Mouse (Mus musculus) embryonic facial prominence, embryonic 10.5 days (tissue): ENCODE measurements around the gene Cdk14. TPM values are rescaled to one million over a fixed set of nuclear protein-coding genes. Genes with fewer than 3 reads are reported as not detected.

ENCODE experiments used
- DNase-seq: peaks from one replicate; pipeline ENCODE4 v3.0.0-alpha.2; 2017; ENCODE audit warnings: low spot score
- H3K27ac ChIP-seq: fragments of 300-500 bp; sonication (generic); replicated peaks from 2 replicates; pipeline ENCODE4 v1.5.1; 2016; ENCODE audit warnings: mild to moderate bottlenecking
- H3K27me3 ChIP-seq: fragments of 300-500 bp; sonication (generic); replicated peaks from 2 replicates; pipeline ENCODE4 v1.6.1; 2016; ENCODE audit warnings: low read depth, mild to moderate bottlenecking; ENCODE audit not compliant: poor library complexity, severe bottlenecking
- H3K36me3 ChIP-seq: fragments of 300-500 bp; sonication (generic); replicated peaks from 2 replicates; pipeline ENCODE4 v1.6.1; 2016; ENCODE audit warnings: mild to moderate bottlenecking, moderate library complexity
- H3K4me1 ChIP-seq: fragments of 300-500 bp; sonication (generic); 2 replicates; pipeline ENCODE4 v1.6.1; 2016
- H3K4me3 ChIP-seq: fragments of 300-500 bp; sonication (generic); 2 replicates; pipeline ENCODE4 v1.5.1; 2016; ENCODE audit warnings: mild to moderate bottlenecking, moderate library complexity
- H3K9me3 ChIP-seq: fragments of 300-500 bp; sonication (generic); 2 replicates; pipeline ENCODE4 v1.6.1; 2016; ENCODE audit warnings: mild to moderate bottlenecking
- WGBS: fragments of 180-500 bp; shearing (Covaris S2); methylation state at CpG from one replicate; pipeline ENCODE4 v1.1.7; 2016; 5-methylcytosine and 5-hydroxymethylcytosine counted together
- polyA plus RNA-seq: library from polyadenylated mRNA; unstranded; fragments of >200 nt; fragmentation: Nextera tagmentation; extraction: Ambion mirVana; gene quantifications from 2 replicates; pipeline ENCODE4 v1.2.1, GENCODE M21; 2016

Gene Cdk14
- polyA plus RNA-seq, 1 experiment from 2014 or later = 18.3 TPM

- Histone ChIP-seq H3K4me1 (no peaks in the 10 kb centered on the region), H3K36me3 (no peaks in the 10 kb centered on the region), H3K27ac (no peak overlapping the region), H3K27me3 (no peaks in the 10 kb centered on the region), H3K9me3 (no peaks in the 10 kb centered on the region), H3K4me3 (no peak overlapping the region)
- 83% methylated on average over 1 of the region's 1 CpGs for WGBS
- DNase-seq = no peak
These were observed 291.3 kb downstream of the Cdk14 start for GRCm38 (mm10) chr5:5128852-5129251.

GRCm38 (mm10) chr5:5124645-5125044 lies 295.5 kb downstream of the Cdk14 start:
- Histone ChIP-seq H3K4me1 (no peaks in the 10 kb centered on the region), H3K27ac (no peak overlapping the region), H3K9me3 (no peaks in the 10 kb centered on the region), H3K4me3 (no peak overlapping the region), H3K36me3 (no peaks in the 10 kb centered on the region), H3K27me3 (no peaks in the 10 kb centered on the region)
- WGBS = 93% methylated on average over 4 of the region's 4 CpGs
- no peak for DNase-seq

- Histone ChIP-seq H3K27ac (no peak overlapping the region), H3K36me3 (no peaks in the 10 kb centered on the region), H3K4me3 (no peak overlapping the region), H3K4me1 (peaks cover 9% of the 10 kb centered on the region), H3K27me3 (no peaks in the 10 kb centered on the region), H3K9me3 (no peaks in the 10 kb centered on the region)
- DNase-seq = no peak
- 91% methylated on average over 5 of the region's 5 CpGs for WGBS
These were observed 303.2 kb downstream of the Cdk14 start for GRCm38 (mm10) chr5:5116775-5117522.

GRCm38 (mm10) chr5:5115546-5115945 lies 304.6 kb downstream of the Cdk14 start:
- peaks cover 23% of the 10 kb centered on the region for H3K4me1 ChIP-seq
- no peak for DNase-seq
- no peak overlapping the region for H3K27ac ChIP-seq
- 81% methylated on average over 1 of the region's 1 CpGs for WGBS
- H3K36me3 ChIP-seq = no peaks in the 10 kb centered on the region
- no peaks in the 10 kb centered on the region for H3K27me3 ChIP-seq
- no peak overlapping the region for H3K4me3 ChIP-seq
- H3K9me3 ChIP-seq = no peaks in the 10 kb centered on the region

- no peak overlapping the region for H3K4me3 ChIP-seq
- no peaks in the 10 kb centered on the region for H3K27me3 ChIP-seq
- H3K36me3 ChIP-seq = no peaks in the 10 kb centered on the region
- peaks cover 20% of the 10 kb centered on the region for H3K4me1 ChIP-seq
- no peak overlapping the region for H3K27ac ChIP-seq
- 73% methylated on average over 3 of the region's 3 CpGs for WGBS
- DNase-seq = no peak
- H3K9me3 ChIP-seq = no peaks in the 10 kb centered on the region
These were observed 310.5 kb downstream of the Cdk14 start for GRCm38 (mm10) chr5:5109621-5110020.

- H3K9me3 ChIP-seq = no peaks in the 10 kb centered on the region
- H3K36me3 ChIP-seq = no peaks in the 10 kb centered on the region
- H3K27me3 ChIP-seq = no peaks in the 10 kb centered on the region
- no peak overlapping the region for H3K4me3 ChIP-seq
- H3K27ac ChIP-seq = no peak overlapping the region
- DNase-seq = no peak
- WGBS = 87% methylated on average over 3 of the region's 3 CpGs
- H3K4me1 ChIP-seq = peaks cover 20% of the 10 kb centered on the region
These were observed 311.1 kb downstream of the Cdk14 start for GRCm38 (mm10) chr5:5109017-5109416.

GRCm38 (mm10) chr5:5096248-5096915 lies 323.7 kb downstream of the Cdk14 start:
- H3K4me3 ChIP-seq = no peak overlapping the region
- H3K36me3 ChIP-seq = no peaks in the 10 kb centered on the region
- no peaks in the 10 kb centered on the region for H3K4me1 ChIP-seq
- no peaks in the 10 kb centered on the region for H3K27me3 ChIP-seq
- H3K9me3 ChIP-seq = no peaks in the 10 kb centered on the region
- WGBS = 57% methylated on average over 3 of the region's 3 CpGs
- H3K27ac ChIP-seq = no peak overlapping the region
- no peak for DNase-seq

- no peaks in the 10 kb centered on the region for H3K9me3 ChIP-seq
- H3K27me3 ChIP-seq = no peaks in the 10 kb centered on the region
- 85% methylated on average over 7 of the region's 7 CpGs for WGBS
- no peaks in the 10 kb centered on the region for H3K36me3 ChIP-seq
- H3K4me1 ChIP-seq = no peaks in the 10 kb centered on the region
- DNase-seq = no peak
- no peak overlapping the region for H3K4me3 ChIP-seq
- no peak overlapping the region for H3K27ac ChIP-seq
These were observed 327.4 kb downstream of the Cdk14 start for GRCm38 (mm10) chr5:5092736-5093135.

GRCm38 (mm10) chr5:5071526-5071925 lies 348.6 kb downstream of the Cdk14 start:
- no peaks in the 10 kb centered on the region for H3K4me1 ChIP-seq
- H3K4me3 ChIP-seq = no peak overlapping the region
- 73% methylated on average over 1 of the region's 1 CpGs for WGBS
- H3K27ac ChIP-seq = no peak overlapping the region
- DNase-seq = no peak
- H3K27me3 ChIP-seq = no peaks in the 10 kb centered on the region
- peaks cover 7% of the 10 kb centered on the region; the same call in 1 of the 2 replicates for H3K36me3 ChIP-seq
- H3K9me3 ChIP-seq = no peaks in the 10 kb centered on the region

GRCm38 (mm10) chr5:5064686-5065085 lies 355.4 kb downstream of the Cdk14 start:
- WGBS = 89% methylated on average over 3 of the region's 3 CpGs
- DNase-seq = no peak
- no peaks in the 10 kb centered on the region for H3K4me1 ChIP-seq

GRCm38 (mm10) chr5:5056102-5056883 lies 363.8 kb downstream of the Cdk14 start:
- H3K4me1 ChIP-seq = peaks cover 14% of the 10 kb centered on the region; the same call in 1 of the 2 replicates
- no peaks in the 10 kb centered on the region for H3K36me3 ChIP-seq
- no peaks in the 10 kb centered on the region for H3K9me3 ChIP-seq
- H3K27ac ChIP-seq = no peak overlapping the region
- H3K4me3 ChIP-seq = no peak overlapping the region
- 68% methylated on average over 4 of the region's 4 CpGs for WGBS
- H3K27me3 ChIP-seq = no peaks in the 10 kb centered on the region
- no peak for DNase-seq

More at GRCm38 (mm10) chr5:5064686-5065085, 355.4 kb downstream of the Cdk14 start:
- Histone ChIP-seq H3K9me3 (no peaks in the 10 kb centered on the region), H3K36me3 (no peaks in the 10 kb centered on the region), H3K27me3 (no peaks in the 10 kb centered on the region), H3K27ac (no peak overlapping the region), H3K4me3 (no peak overlapping the region)

GRCm38 (mm10) chr5:5055494-5055893 lies 364.6 kb downstream of the Cdk14 start:
- H3K4me1 ChIP-seq = peaks cover 14% of the 10 kb centered on the region; the same call in 1 of the 2 replicates
- no peak overlapping the region for H3K4me3 ChIP-seq
- no peak for DNase-seq
- 56% methylated on average over 1 of the region's 1 CpGs for WGBS
- no peak overlapping the region for H3K27ac ChIP-seq
- H3K36me3 ChIP-seq = no peaks in the 10 kb centered on the region
- H3K9me3 ChIP-seq = no peaks in the 10 kb centered on the region
- no peaks in the 10 kb centered on the region for H3K27me3 ChIP-seq
